Mouse (Mus musculus): ENCODE results near the gene Krt33b.

Krt33b gene

DNA sequence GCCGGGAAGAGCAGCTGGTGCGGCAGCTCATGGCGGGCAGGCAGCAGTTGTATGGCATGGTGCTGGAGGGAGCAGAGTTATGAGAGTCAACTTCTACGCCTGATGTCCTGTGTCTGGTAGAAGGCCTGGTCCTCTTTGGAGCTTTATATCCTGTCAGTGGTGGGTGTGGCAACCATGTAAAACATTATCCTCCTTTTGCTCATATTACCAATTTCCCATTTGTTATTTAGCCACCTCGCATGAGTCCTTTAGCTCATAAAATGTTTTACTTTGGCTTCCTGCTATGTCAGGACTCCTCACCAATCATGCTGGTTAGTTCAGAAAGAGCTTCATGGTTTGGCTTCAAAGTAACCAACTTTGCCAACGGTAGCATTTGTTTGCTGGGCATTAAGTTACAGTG lies at the start of gene Krt33b:
Gene Krt33b, minus strand, starts transcription at position 101 of the 400 bp plus-strand sequence.
- DNase-seq: no peak

GRCm38 (mm10) chr11:100073873-100074272 lies 44.2 kb upstream of the Krt33b start:
- DNase-seq: no peak

DNA sequence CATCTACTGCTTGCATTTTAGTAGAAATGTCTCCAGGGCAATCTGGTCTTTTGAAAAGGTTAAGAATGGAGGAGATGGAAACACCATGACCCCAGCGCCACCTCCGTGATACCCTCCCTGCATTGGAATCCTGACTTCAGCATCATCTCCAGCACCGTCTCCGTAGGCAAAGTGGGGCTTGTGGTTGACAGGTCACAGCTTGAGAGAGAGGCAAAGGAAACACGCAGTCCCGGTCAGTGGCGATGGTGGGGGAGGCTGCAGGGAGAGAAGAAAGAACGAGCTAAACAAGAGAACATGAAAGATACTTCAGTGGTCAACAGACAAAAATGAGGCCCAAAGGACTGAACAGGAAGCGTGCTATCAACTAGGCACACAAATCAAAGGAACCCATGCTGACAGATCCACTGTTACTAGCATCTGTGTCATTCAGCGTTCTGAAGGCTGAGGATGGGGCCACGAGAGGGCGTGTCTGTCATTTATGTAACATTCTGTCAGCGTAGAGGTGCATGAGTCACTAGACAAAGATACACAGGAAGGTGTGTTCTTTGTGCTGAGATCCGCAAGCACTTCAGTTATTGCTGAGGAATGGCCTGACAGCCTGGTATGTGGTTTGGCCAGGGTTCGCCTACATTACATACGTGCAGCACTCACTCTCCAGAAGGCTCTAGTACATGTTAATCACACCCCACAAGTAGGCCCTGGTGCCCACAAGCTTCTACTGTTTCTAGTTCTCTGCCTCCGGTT lies 37.8 kb upstream of the Krt33b start:
- DNase-seq: peak; percentile 44 to 62

DNA sequence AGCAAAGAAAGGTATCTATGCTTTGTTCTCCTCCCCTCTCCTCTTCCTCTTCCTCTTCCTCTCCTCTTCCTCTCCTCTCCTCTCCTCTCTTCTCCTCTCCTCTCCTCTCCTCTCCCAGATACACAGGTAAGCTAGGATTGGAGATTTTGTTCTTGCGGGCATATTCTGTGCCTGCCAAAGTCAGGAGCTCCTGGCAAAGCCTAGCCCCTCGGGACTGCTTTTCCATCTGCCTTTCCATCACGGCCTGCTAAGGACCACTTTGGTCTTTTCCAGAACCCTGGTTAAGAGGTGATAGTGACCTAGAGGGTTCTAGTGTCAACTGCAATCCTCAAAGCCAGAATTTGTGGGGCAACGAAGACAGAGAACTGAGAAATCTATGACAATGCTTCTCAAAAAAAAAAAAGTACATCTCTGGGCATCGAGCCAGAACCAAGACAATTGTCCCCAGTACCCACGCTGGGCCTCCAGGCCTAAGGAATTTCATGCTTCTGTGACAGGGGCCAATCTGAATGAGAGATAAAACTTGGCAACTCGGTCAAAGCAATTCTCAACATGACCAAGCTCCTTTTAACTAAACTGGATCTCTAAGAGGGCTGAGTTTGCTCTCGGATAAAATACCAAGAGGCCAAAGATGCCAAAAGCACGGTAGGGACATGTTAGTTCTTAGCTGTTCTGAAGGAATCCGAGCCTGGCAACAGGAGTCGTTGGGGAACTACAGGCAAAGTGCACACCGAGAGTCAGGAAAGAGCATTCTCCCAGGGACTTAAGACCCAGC lies 36.8 kb upstream of the Krt33b start:
- no peak for DNase-seq

GRCm38 (mm10) chr11:100058875-100059274 lies 29.2 kb upstream of the Krt33b start:
- DNase-seq: no peak

GRCm38 (mm10) chr11:100055686-100056655 lies 26.3 kb upstream of the Krt33b start:
- no peak for DNase-seq

GRCm38 (mm10) chr11:100050451-100050850 lies 20.8 kb upstream of the Krt33b start, which contains the start of gene Krt31:
Gene Krt31, minus strand, starts transcription at chr11:100050551.
- DNase-seq: no peak

- no peak for DNase-seq
Measured at GRCm38 (mm10) chr11:100047193-100047592, 17.5 kb upstream of the Krt33b start.

DNA sequence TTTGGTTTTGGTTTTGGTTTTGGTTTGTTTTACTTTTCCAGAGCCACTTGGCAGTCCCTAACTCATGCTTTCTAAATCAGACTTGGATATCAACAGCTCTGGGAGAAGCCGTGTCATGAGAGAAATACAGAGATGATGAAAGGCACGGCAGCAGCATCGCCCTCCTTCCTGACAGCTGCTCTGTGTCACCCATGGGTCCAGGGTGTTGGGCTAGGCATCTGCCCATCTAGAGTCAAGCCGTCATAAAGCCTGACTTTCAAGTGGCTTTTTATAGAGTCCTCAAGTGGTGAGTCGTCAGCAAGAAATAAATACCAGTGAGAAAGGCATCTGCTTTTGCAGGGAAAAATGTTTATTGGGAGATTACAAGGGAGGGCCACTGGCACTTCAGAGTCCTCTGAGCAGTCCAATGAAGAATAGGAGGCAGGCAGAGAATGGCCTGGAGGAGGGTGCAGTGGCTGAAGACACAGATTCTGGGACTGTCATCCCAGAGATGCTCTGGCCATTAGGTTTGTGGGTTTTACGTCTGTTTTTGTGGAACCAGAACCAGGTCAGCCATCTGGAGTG lies 16.7 kb upstream of the Krt33b start:
- DNase-seq: peak in 1 of 2 experiments; percentile 65

DNA sequence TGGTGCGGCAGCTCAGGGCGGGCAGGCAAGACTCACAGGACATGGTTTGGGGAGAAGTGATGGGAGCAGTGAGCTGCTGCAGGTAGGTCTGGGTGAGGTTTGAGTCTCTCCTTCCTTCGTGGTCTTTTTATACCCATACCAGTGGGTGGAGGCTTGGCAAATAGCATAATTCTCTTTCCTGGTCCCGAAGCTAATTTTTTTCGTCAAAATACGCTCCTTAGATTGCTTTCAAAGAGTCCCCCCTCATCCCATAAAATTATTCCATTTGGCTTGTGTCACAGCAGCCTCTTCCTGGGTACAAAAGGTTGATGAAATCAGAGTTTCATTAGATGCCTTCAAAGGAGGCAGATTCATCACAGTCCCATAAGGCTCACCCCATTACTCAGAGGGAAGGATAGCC lies 11.8 kb upstream of the Krt33b start, which contains the start of gene Krt34:
Gene Krt34, minus strand, starts transcription at position 101 of the 400 bp plus-strand sequence.
- no peak for DNase-seq

- no peak for DNase-seq
Measured at GRCm38 (mm10) chr11:100021438-100021837, 8.2 kb downstream of the Krt33b start.

GRCm38 (mm10) chr11:100019466-100019865 lies 10.2 kb downstream of the Krt33b start:
- no peak for DNase-seq

GRCm38 (mm10) chr11:100016112-100016511 lies 13.6 kb downstream of the Krt33b start, which contains the start of gene Krt33a:
Gene Krt33a, minus strand, starts transcription at chr11:100016212.
- DNase-seq: no peak

DNA sequence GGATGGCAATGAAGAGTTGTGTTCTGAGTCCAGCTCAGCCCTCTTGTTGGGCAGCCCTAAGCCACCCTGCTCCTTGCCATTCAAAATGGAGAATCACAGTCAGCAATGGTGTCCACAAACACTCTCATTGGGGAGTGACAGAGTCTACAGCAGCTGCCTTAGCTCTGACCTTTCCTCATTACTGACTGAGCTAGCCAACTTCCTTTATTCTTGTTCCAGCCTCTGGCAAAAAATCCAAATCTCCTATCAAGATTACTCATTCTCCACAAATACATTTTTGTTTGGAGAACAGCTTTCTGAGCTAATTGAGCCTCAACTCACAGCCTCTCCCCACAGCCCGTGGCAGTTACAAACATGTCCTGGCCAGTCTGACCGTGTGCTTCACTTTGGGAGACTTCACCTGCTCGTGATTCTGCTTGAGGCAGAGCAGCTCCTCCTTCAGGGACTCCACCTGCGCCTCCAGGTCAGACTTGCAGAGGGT lies 15.9 kb downstream of the Krt33b start:
- DNase-seq: peak; percentile 39 to 48

- no peak for DNase-seq
Measured at GRCm38 (mm10) chr11:100010682-100011081, 19.0 kb downstream of the Krt33b start.

GRCm38 (mm10) chr11:100008336-100008735 lies 21.3 kb downstream of the Krt33b start:
- DNase-seq: no peak

GRCm38 (mm10) chr11:100006624-100007023 lies 23.0 kb downstream of the Krt33b start:
- no peak for DNase-seq

DNA sequence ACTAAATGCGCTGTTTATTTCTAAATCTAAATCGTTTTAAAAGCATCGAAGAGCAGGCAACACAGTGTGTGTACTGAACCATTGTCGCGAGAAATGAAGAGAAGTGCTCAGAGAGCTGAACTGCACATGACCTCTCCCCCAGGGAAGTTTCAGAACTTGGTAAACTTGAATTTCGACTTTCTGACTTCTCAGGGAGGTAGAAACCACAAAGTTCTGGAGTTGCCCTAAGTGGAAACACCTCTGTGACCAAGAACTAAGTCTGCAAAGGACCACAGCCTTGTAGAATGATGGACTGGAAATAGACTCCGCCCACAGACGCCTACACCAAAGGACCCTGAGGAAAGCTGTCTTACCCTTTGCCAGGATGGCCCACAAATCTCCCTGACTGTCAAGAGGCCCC lies 23.8 kb downstream of the Krt33b start:
- no peak for DNase-seq

GRCm38 (mm10) chr11:100004846-100005245 lies 24.8 kb downstream of the Krt33b start:
- DNase-seq: peak; percentile 43 to 64

- DNase-seq: no peak
Measured at GRCm38 (mm10) chr11:99999091-99999490, 30.6 kb downstream of the Krt33b start.

DNA sequence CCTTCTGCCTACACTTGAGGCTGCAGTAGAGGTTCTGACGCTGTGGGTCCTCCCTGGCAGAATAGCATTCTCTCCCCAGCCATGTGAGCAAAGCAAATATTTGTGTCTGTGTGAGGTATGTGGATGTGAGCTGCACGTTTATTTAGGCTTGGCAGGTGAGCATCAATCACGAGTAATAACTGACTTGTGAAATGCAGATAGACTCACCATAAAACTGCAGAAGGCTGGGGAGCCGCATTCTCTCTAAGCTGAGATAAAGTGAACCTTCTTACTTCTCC lies 35.3 kb downstream of the Krt33b start:
- DNase-seq: peak; percentile 10 to 31

DNA sequence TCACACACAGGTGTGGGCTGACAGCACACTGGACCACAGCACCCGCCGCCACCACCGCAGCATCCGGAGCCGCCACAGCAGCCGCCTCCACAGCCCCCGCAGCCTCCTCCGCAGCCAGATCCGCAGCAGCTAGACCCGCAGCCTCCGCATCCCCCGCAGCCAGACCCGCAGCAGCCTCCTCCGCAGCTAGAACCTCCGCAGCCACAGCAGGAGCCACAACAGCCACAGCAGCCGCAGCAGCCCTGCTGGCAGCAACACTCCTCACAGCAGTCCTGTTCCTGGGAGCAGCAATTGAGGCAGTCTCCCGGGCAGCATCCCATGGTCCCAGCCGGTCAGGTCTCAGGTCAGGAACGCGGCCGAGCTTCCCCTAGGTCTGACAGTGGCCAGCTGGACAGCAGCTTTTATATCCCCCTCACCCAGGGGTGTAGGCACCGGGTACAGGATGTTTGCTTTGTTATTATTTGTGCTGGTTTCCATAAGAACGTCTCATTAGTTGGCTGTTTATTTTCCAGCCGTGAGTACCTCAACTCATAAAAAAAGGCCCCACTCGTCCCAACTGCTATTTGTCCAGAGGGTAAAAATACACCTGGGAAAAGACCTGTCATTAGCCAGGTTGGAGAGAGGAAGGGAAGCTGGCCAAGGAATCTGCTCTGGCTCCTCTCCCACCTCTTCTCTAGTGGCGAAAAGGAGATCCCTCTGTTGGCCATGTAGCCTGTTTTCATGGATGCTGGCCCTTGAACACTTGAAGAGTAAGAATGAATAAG lies 35.9 kb downstream of the Krt33b start, which contains the start of gene Krtap17-1:
Gene Krtap17-1, minus strand, starts transcription at position 375 of the 764 bp plus-strand sequence.
- peak in 1 of 2 experiments; percentile 8 for DNase-seq

Data from lung, postnatal 4 days (tissue).